Mouse (Mus musculus): Measurements from ENCODE around the gene Susd6.

- TF ChIP-seq MAFK (IDR thresholded peaks at IDR 0.05; ENCODE audit: insufficient read depth, low read depth, low read length), result no peak
- TF ChIP-seq CHD2 (IDR thresholded peaks at IDR 0.05; ENCODE audit: low read depth, low read length), result no peak
- TF ChIP-seq ZC3H11A (IDR thresholded peaks at IDR 0.05; ENCODE audit: borderline replicate concordance, low read depth, low read length), result no peak
These were observed 138.6 kb downstream of the Susd6 start for GRCm38 (mm10) chr12:80928881-80929280.
